Mouse (Mus musculus) limb, embryonic 13.5 days (tissue): Measurements from ENCODE around the gene Rab40c. TPM values are rescaled to one million over a fixed set of nuclear protein-coding genes. Genes with fewer than 3 reads are reported as not detected.

Experiments
- ATAC-seq: fragments of 200-750 bp; cut with Nextera tagmentation; 2 replicates; pipeline ENCODE4 v1.8.0; 2017; ENCODE audit warnings: low read depth, moderate number of reproducible peaks, moderate TSS enrichment; ENCODE audit not compliant: low FRiP score
- H3K27ac ChIP-seq: fragments of 300-500 bp; sonication (generic); 2 replicates; pipeline ENCODE4 v1.5.1; 2015; ENCODE audit warnings: inconsistent platforms, mild to moderate bottlenecking, moderate library complexity
- H3K27me3 ChIP-seq: fragments of 300-500 bp; sonication (generic); 2 replicates; pipeline ENCODE4 v1.6.1; 2015; ENCODE audit warnings: mild to moderate bottlenecking, inconsistent platforms
- H3K36me3 ChIP-seq: fragments of 300-500 bp; sonication (generic); 2 replicates; pipeline ENCODE4 v1.6.1; 2015; ENCODE audit warnings: inconsistent platforms, mild to moderate bottlenecking, moderate library complexity
- H3K4me1 ChIP-seq: fragments of 300-500 bp; sonication (generic); 2 replicates; pipeline ENCODE4 v1.6.1; 2015; ENCODE audit warnings: inconsistent platforms
- H3K4me2 ChIP-seq: fragments of 300-500 bp; sonication (generic); replicated peaks from 2 replicates; pipeline ENCODE4 v1.6.1; 2015; ENCODE audit warnings: inconsistent platforms, mild to moderate bottlenecking, moderate library complexity
- H3K4me3 ChIP-seq: fragments of 300-500 bp; sonication (generic); 2 replicates; pipeline ENCODE4 v1.5.1; 2015; ENCODE audit warnings: moderate library complexity, mild to moderate bottlenecking, inconsistent platforms
- H3K9ac ChIP-seq: fragments of 300-500 bp; sonication (generic); 2 replicates; pipeline ENCODE4 v1.6.1; 2015; ENCODE audit warnings: mild to moderate bottlenecking, inconsistent platforms
- H3K9me3 ChIP-seq: fragments of 300-500 bp; sonication (generic); 2 replicates; pipeline ENCODE4 v1.6.1; 2016; ENCODE audit warnings: inconsistent platforms
- WGBS: fragments of 180-500 bp; shearing (Covaris S2); methylation state at CpG from one replicate; pipeline ENCODE4 v1.1.7; 2015; 5-methylcytosine and 5-hydroxymethylcytosine counted together
- polyA plus RNA-seq: library from polyadenylated mRNA; unstranded; fragments of >200 nt; fragmentation: Nextera tagmentation; extraction: Ambion mirVana; gene quantifications from 2 replicates; pipeline ENCODE4 v1.2.1, GENCODE M21; 2015

Rab40c gene
- polyA plus RNA-seq: 33.4 and 37.6 TPM in 2 replicates

DNA sequence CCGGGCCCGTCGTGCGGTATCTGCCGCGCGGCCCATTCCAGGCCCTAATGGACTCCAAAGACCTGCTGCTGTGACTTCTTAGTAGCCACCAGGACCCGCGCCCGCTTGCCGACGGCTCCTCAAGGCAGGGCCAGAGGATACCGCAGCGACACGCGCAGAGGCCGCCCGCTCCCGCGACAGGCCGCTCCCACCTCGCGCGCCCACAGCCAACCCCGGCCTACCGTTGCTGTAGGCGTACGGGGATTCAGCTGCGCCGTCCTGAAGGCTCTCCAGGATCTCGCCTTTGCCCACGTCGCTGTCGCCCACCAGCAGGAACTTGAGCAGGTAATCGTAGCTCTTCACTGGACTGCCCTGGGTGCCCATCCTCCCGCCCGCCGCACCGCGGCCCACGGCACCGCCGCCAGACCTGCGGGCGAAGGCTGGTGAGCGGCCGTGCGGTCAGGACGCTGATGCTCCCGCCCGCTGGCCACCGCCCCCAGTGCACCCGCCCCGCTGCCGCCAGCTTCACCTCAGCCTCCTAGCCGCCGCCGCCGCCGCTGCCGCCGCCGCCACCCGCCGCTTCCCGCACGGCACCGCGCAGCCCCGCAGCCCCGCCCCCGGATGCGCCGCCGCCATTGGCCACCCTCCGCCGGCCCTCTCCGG lies at the start of gene Rab40c:
TSS of gene Rab40c (minus strand) at position 584 of the 642 bp plus-strand sequence.
- peak within 1 kb of the TSS; percentile 95 for H3K4me2 ChIP-seq
- peaks cover 20% of the 10 kb centered on the region for H3K4me1 ChIP-seq
- peak within 1 kb of the TSS; percentile 97 for H3K4me3 ChIP-seq
- H3K9me3 ChIP-seq: no peaks in the 10 kb centered on the region
- H3K9ac ChIP-seq: peak within 1 kb of the TSS; percentile 92
- WGBS: under 1% methylated on average over 61 of the region's 78 CpGs
- H3K36me3 ChIP-seq: peaks cover 15% of the 10 kb centered on the region
- peak; percentile 0; the same call in 1 of the 2 replicates for ATAC-seq
- H3K27me3 ChIP-seq: no peaks in the 10 kb centered on the region
- peak within 1 kb of the TSS; percentile 89 for H3K27ac ChIP-seq

DNA sequence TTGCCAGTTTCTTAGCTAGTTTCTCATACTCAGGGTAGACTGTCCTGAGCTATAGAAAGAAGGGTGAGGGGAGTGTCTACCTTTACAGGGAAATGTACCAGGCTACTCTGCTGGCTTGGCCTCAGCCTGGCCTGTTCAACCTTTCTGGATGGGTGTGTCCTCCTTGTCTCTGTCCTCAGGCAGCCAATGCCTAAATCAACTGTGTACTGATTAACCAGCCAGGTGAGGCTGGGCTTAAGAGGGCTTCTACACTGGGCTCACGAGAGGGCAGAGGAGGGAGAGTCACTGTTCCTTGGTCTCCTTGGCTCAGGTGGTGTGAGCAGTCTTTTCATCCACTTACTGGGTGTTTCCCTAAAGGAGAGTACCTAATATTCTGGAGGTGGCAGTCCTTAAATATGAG lies 48.6 kb upstream of the Rab40c start:
- Histone ChIP-seq H3K27ac (no peak overlapping the region), H3K9ac (no peak overlapping the region), H3K4me3 (no peak overlapping the region), H3K27me3 (no peaks in the 10 kb centered on the region), H3K9me3 (no peaks in the 10 kb centered on the region), H3K4me1 (peaks cover 14% of the 10 kb centered on the region), H3K36me3 (peaks cover 30% of the 10 kb centered on the region), H3K4me2 (no peak overlapping the region)
- no peak for ATAC-seq
- WGBS: 64% methylated on average over 1 of the region's 1 CpGs

DNA sequence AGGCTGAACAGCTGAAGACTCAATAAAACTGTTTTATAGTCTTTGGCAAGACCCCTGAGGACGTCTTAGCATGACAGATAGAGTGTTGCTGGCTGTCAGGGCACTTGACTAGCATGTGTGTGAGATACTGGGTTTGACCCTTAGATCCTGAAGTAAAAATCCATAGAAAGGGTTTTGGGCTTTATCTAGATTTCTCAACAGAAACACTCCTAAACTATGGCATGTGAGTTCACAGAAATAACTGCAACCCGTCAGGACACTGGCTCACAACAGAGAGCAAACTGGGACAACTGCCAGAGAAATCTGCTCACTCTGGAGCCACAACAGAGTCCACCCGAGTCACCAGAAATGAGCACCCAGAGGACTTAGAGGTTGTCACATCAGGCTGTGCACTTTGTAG lies 48.1 kb upstream of the Rab40c start:
- ATAC-seq: no peak
- Histone ChIP-seq H3K9me3 (no peaks in the 10 kb centered on the region), H3K4me1 (peaks cover 11% of the 10 kb centered on the region), H3K27ac (no peak overlapping the region), H3K4me3 (no peak overlapping the region), H3K4me2 (no peak overlapping the region), H3K27me3 (no peaks in the 10 kb centered on the region), H3K9ac (no peak overlapping the region), H3K36me3 (peaks cover 30% of the 10 kb centered on the region)
- 27% methylated on average over 3 of the region's 3 CpGs for WGBS

DNA sequence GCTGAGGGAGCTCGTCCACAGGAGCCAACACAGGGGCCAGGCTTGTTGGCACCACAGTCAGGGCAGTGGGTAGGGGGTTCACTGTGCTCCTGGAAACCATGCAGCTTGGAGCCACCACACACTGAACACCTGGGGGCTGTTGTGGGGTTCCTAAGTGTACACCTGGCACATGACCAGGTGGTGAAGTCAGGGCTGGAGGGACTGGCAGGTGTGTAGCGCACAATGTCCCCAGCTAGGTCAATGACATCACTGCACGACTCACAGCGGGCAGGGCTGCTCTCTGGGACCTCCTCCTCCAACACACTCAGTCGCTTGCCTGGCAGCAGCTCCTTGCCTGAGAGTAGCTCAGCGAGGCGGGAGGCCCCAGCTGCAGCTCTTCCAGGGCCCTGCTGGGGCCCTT lies 44.7 kb upstream of the Rab40c start:
- no peaks in the 10 kb centered on the region for H3K9me3 ChIP-seq
- H3K9ac ChIP-seq: no peak overlapping the region
- ATAC-seq: no peak
- WGBS: 86% methylated on average over 7 of the region's 7 CpGs
- H3K4me1 ChIP-seq: peaks cover 11% of the 10 kb centered on the region
- H3K4me3 ChIP-seq: no peak overlapping the region
- H3K27ac ChIP-seq: no peak overlapping the region
- peaks cover 59% of the 10 kb centered on the region for H3K36me3 ChIP-seq
- no peaks in the 10 kb centered on the region for H3K27me3 ChIP-seq
- H3K4me2 ChIP-seq: no peak overlapping the region

DNA sequence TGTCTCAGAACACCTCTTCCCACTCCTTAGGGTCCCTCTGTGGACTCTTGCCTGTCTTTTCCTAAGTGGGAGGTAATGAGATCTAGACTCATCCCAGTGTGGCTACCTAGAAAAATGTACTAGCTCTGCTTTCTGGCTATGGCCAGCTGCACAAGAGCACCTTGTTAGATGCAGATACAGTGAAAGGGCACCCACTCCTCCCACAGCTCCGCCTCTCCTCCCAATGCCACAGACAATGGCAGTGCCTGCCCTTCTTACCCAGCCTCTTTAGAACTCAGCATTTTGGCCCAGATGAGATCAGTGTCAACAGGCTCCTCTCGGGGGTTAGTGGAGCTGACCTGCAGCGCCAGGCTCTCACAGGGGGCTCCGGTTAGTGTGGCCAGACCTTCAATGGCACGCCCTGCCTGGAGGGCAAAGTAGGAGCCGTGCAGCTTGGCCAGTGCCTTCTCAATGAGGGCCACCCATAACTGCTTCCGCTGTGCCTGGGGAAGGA lies 42.9 kb upstream of the Rab40c start:
- Histone ChIP-seq H3K36me3 (peaks cover 78% of the 10 kb centered on the region), H3K9me3 (no peaks in the 10 kb centered on the region), H3K27me3 (no peaks in the 10 kb centered on the region), H3K4me2 (no peak overlapping the region), H3K4me3 (no peak overlapping the region), H3K4me1 (peaks cover 2% of the 10 kb centered on the region), H3K27ac (no peak overlapping the region), H3K9ac (no peak overlapping the region)
- WGBS: 94% methylated on average over 7 of the region's 7 CpGs
- no peak for ATAC-seq

DNA sequence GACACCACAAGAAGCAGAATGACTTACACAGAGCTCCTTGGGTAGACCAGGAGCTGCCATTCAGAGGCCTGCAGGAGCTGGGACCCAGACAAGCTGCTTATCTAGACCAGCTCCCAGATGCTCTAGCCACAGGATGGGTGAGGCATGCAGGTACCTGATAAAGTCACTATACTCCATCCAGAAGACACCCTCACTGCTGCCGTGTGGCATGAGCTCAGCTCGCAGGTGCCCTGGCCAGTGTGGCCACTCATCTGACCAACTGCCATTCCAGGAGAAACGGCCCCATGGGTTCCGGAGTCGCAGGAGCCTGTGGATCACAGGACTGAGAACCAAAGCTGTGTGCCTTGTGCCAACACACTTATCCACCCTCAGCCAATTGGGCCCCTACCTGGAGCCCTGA lies 42.0 kb upstream of the Rab40c start:
- Histone ChIP-seq H3K4me2 (no peak overlapping the region), H3K36me3 (peaks cover 80% of the 10 kb centered on the region), H3K4me3 (no peak overlapping the region), H3K9me3 (no peaks in the 10 kb centered on the region), H3K27ac (no peak overlapping the region), H3K4me1 (no peaks in the 10 kb centered on the region), H3K9ac (no peak overlapping the region), H3K27me3 (no peaks in the 10 kb centered on the region)
- 95% methylated on average over 5 of the region's 5 CpGs for WGBS
- ATAC-seq: no peak

DNA sequence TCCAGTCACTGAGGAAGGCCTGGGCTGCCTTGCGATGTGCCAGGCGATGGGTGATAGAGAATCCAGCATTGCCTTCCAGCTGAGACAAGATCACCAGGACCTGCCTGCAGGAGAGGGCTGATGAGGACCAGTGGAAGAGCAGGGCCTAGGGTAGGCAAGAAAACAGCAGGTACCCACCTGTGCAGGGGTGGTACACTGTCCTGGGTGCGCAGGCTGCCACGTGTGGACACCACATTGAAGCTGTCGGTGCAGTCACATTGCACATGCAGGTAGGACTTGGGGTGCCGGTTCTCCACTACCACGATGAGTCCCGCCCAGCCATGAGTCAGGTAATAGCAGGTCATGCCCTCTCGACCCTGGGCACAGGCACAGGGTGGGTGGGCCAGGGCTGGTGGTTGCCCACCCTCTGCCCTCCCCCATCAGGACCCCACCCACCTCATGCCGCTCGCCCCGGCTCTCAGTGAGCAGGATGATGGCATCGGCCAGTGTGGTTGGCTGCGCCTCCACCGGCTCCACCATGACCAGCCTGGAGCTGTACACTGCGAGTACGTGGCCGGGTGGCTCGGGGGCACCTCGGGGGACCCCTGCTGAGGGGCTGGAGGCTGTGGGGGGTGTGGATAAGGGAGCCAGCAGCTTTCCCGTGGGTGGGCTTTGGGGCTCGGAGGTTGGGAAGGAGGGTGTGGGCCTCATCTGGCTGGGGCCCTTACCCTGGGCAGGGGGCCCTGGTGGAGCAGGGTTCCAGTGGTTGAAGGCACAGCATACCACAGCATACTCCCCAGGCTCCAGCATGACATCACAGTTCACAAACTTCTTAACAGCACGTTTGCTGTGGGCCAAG lies 40.3 kb upstream of the Rab40c start:
- Histone ChIP-seq H3K9ac (no peak overlapping the region), H3K27me3 (peaks cover under 1% of the 10 kb centered on the region; the same call in 1 of the 2 replicates), H3K9me3 (no peaks in the 10 kb centered on the region), H3K4me2 (no peak overlapping the region), H3K4me1 (no peaks in the 10 kb centered on the region), H3K36me3 (peaks cover 76% of the 10 kb centered on the region), H3K4me3 (no peak overlapping the region), H3K27ac (no peak overlapping the region)
- 93% methylated on average over 23 of the region's 23 CpGs for WGBS
- no peak for ATAC-seq

DNA sequence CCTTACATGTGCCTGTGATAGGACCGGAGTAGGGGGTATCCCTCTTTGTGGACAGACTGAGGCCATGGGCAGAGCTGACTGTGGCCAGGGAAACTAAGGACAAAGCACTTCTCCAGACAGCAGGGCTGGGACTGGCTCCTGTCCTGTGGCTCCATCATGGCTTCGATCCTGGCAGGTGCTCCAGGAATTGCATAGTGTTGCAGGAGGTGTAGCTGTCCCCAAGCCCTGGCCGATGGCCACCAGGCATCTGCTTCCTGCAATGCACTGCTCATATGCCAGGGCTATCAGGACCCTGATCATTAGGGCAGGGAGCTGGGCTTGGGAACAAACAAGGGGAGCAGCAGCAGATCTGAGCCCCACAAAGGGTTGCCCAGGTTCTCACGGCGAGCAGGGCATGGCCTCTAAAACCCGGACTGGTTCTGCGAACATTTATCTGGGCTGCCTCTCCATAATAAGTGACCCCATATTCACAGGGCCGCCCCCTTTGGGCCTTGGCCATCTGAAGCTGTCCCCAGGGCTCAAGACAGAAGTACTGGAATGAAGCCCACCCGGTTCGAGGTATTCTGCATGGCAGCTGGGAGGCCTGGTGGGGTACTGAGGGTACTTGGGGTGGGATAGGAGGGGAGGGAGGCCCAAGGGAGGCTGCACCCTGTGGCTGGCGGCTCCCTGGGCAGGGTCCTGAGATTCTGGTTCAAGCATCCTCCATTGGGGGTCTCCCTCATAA lies 39.4 kb upstream of the Rab40c start:
- peaks cover 66% of the 10 kb centered on the region for H3K36me3 ChIP-seq
- no peak overlapping the region for H3K9ac ChIP-seq
- H3K9me3 ChIP-seq: no peaks in the 10 kb centered on the region
- H3K4me3 ChIP-seq: no peak overlapping the region
- H3K4me1 ChIP-seq: no peaks in the 10 kb centered on the region
- H3K27ac ChIP-seq: no peak overlapping the region
- H3K27me3 ChIP-seq: peaks cover 8% of the 10 kb centered on the region
- H3K4me2 ChIP-seq: no peak overlapping the region
- ATAC-seq: no peak
- 95% methylated on average over 11 of the region's 11 CpGs for WGBS

DNA sequence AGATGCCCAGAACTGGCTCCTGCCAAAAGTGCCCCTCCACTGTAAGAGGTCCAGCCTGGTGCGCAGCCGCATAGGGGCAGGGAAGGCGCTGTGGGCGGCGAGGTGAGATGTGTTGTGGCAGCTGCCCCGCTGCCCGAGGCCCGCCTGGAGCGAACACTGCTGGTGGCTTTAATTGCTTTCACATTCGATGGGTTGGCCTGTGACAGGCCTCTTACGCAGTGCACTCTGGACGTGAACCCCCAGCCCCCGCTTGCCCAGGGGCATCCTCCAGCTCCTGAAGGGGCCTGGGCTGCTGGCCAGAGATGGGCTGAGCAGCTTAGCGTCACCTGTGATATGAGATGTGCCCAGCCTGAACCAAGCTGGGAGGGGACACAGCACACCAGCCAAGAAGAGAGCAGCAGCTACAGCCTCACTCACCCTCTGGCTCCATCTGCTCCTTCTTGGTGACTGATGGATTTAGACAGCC lies 38.1 kb upstream of the Rab40c start:
- 75% methylated on average over 14 of the region's 14 CpGs for WGBS
- Histone ChIP-seq H3K4me3 (no peak overlapping the region), H3K36me3 (peaks cover 53% of the 10 kb centered on the region)

DNA sequence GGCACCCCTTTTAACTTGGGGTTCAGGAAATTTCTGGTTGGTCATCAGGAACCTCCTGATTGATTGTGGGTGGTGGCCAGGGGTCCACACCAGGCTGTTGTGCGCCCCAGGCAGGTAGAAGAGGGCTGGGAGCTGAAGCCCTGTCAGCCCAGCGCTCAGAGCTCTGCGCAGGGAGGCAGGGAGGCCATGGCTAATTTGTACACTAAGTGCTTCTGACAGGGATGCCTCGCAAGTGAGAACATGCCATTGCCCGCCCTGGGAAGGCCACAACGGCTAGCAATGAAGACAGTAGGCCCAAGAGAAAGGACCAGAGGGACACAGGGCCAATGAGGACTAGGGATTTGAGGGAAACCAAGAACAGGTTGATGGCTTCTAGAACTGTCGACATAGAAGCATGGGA lies 37.1 kb upstream of the Rab40c start:
- peaks cover 31% of the 10 kb centered on the region for H3K27me3 ChIP-seq
- H3K9ac ChIP-seq: no peak overlapping the region
- WGBS: 71% methylated on average over 7 of the region's 7 CpGs

More for the DNA sequence above, 38.1 kb upstream of the Rab40c start:
- no peaks in the 10 kb centered on the region for H3K4me1 ChIP-seq
- no peak overlapping the region for H3K4me2 ChIP-seq
- no peak overlapping the region for H3K27ac ChIP-seq
- H3K9ac ChIP-seq: no peak overlapping the region
- H3K27me3 ChIP-seq: peaks cover 21% of the 10 kb centered on the region
- no peaks in the 10 kb centered on the region for H3K9me3 ChIP-seq
- no peak for ATAC-seq

DNA sequence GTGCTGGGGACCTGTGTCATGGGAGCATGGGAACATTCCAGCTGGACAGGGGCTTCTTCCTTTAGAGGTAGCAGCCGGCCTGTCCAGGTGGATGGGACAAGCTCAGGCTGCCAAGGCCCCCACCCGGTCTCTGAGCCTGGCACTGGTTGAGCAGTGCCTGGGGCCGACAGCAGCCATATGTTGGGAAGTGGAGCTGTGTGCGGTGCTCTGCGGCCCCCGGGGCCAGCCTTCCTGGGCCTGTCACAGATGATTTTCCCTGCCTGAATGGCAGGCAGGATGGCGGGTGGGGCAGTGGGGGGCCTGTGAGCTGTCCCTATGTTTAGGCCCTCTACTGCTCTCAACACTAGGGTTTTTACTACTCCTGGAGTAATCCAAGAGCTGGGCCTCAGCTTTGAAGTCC lies 36.7 kb upstream of the Rab40c start:
- Histone ChIP-seq H3K4me2 (no peak overlapping the region), H3K9ac (no peak overlapping the region), H3K27me3 (peaks cover 35% of the 10 kb centered on the region), H3K4me3 (no peak overlapping the region), H3K27ac (no peak overlapping the region), H3K36me3 (peaks cover 39% of the 10 kb centered on the region), H3K4me1 (peaks cover 12% of the 10 kb centered on the region), H3K9me3 (no peaks in the 10 kb centered on the region)
- WGBS: 61% methylated on average over 7 of the region's 7 CpGs
- no peak for ATAC-seq

More for the DNA sequence above, 37.1 kb upstream of the Rab40c start:
- Histone ChIP-seq H3K9me3 (no peaks in the 10 kb centered on the region), H3K27ac (no peak overlapping the region), H3K36me3 (peaks cover 43% of the 10 kb centered on the region), H3K4me1 (peaks cover 8% of the 10 kb centered on the region), H3K4me2 (no peak overlapping the region), H3K4me3 (no peak overlapping the region)
- ATAC-seq: no peak

DNA sequence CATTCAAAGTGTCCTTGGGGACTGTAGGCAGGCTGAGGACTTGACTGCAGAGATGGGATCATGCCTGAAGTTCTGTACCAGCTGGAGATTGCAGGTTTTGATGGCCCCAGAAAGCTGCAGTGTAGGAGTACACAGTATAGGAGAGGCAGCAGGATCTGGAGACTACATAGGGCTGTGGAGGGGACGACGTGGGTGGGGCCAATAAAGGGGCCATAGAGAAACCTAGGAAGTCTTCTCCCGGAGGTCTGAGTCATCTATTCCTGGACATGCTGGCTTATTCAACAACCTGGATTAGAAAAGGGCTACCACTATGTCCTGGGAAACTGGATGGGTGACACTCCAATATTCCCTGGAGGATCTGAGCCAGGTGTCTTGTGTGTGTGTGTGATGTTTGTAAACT lies 36.2 kb upstream of the Rab40c start:
- no peaks in the 10 kb centered on the region for H3K9me3 ChIP-seq
- peaks cover 40% of the 10 kb centered on the region for H3K27me3 ChIP-seq
- H3K9ac ChIP-seq: no peak overlapping the region
- H3K4me3 ChIP-seq: no peak overlapping the region
- WGBS: 56% methylated on average over 3 of the region's 3 CpGs
- ATAC-seq: no peak
- peaks cover 36% of the 10 kb centered on the region for H3K36me3 ChIP-seq
- peaks cover 15% of the 10 kb centered on the region for H3K4me1 ChIP-seq
- H3K4me2 ChIP-seq: no peak overlapping the region
- no peak overlapping the region for H3K27ac ChIP-seq
